Mouse (Mus musculus): ENCODE measurements around the gene Celf2.

GRCm38 (mm10) chr2:6523924-6524300, 985.5 kb downstream of the Celf2 start:
- TF ChIP-seq POLR2A (IDR thresholded peaks at IDR 0.05; ENCODE audit: control insufficient read depth, low read depth, low read length) = no peak
- no peak for TF ChIP-seq CTCF (IDR thresholded peaks at IDR 0.05; ENCODE audit: control insufficient read depth, insufficient read depth, insufficient replicate concordance, low read depth, low read length)
